ENCODE assay signal across 8 mouse cellular contexts in genomic region chr6:5726237-5726670, GRCm38 (mm10). TPM values are rescaled to one million over a fixed set of nuclear protein-coding genes. Genes with fewer than 3 reads are reported as not detected.
DNase-seq lines count a peak whose midpoint lies in the region; ATAC-seq and TF ChIP-seq lines count a peak whose summit lies in the region.

No protein-coding gene starts in this region.

- no peaks in the 10 kb centered on the region for H3K9me3 ChIP-seq in forebrain, embryonic 12.5 days
- H3K9me3 ChIP-seq in limb, embryonic 10.5 days (replicated peaks), result no peaks in the 10 kb centered on the region

- 1% methylated on average over 10 of the region's 10 CpGs for WGBS in forebrain, embryonic 12.5 days
- 5% methylated on average over 10 of the region's 10 CpGs for WGBS in limb, embryonic 10.5 days
- 7% methylated on average over 10 of the region's 10 CpGs for WGBS in lung, adult 2 months

- 0 out of 2 replicates have a peak, but pooled peaks have one; percentile 21 for ATAC-seq in forebrain, embryonic 12.5 days (ENCODE audit: low FRiP score)

- H3K4me1 ChIP-seq in forebrain, embryonic 12.5 days, result peaks cover 11% of the 10 kb centered on the region
- peaks cover 13% of the 10 kb centered on the region for H3K4me1 ChIP-seq in limb, embryonic 10.5 days
- H3K4me1 ChIP-seq in lung, adult 2 months (ENCODE audit: control insufficient read depth, insufficient read depth, low read length), result no peaks in the 10 kb centered on the region

- no peaks in the 10 kb centered on the region for H3K36me3 ChIP-seq in C2C12 (ENCODE audit: control insufficient read depth, insufficient read depth)
- H3K36me3 ChIP-seq in forebrain, embryonic 12.5 days (replicated peaks), result no peaks in the 10 kb centered on the region
- no peaks in the 10 kb centered on the region for H3K36me3 ChIP-seq in limb, embryonic 10.5 days

- peak overlapping the region; percentile 73 for H3K4me3 ChIP-seq in gastrocnemius, adult 2 months
- H3K4me3 ChIP-seq in C2C12 (ENCODE audit: insufficient read depth, poor library complexity, severe bottlenecking), result peak overlapping the region; percentile 6
- H3K4me3 ChIP-seq in forebrain, embryonic 12.5 days (replicated peaks), result peak overlapping the region; percentile 50
- peak overlapping the region; percentile 62 for H3K4me3 ChIP-seq in limb, embryonic 10.5 days
- H3K4me3 ChIP-seq in lung, adult 2 months (replicated peaks; ENCODE audit: extremely low read depth, low read depth, low read length), result no peak overlapping the region

- DNase-seq in gastrocnemius, adult 2 months, result no peak
- DNase-seq in gastrocnemius, postnatal 10 days, result no peak
- peak; percentile 33 for DNase-seq in limb, embryonic 10.5 days (ENCODE audit: low spot score)
- peak; percentile 38 to 47 for DNase-seq in right cerebral cortex, postnatal 10 days (ENCODE audit: low spot score in 2 of 2)
- DNase-seq in urinary bladder, adult 2 months (ENCODE audit: low spot score), result no peak
- DNase-seq in lung, adult 2 months, result no peak

- H3ac ChIP-seq in C2C12 (ENCODE audit: control insufficient read depth, insufficient read length, low read depth), result peak overlapping the region; percentile 22

- H3K4me2 ChIP-seq in forebrain, embryonic 12.5 days, result peak overlapping the region; percentile 84

- TF ChIP-seq CTCF in gastrocnemius, adult 2 months (IDR thresholded peaks at IDR 0.05), result no peak
- TF ChIP-seq CTCF in C2C12 (IDR thresholded peaks at IDR 0.05; ENCODE audit: control insufficient read depth, insufficient read depth, insufficient read length), result no peak
- TF ChIP-seq CTCF in lung, adult 2 months (IDR thresholded peaks at IDR 0.05; ENCODE audit: insufficient read depth, low read length), result no peak

- no peaks in the 10 kb centered on the region for H3K79me3 ChIP-seq in C2C12 (ENCODE audit: low read depth)

- H3K27ac ChIP-seq in gastrocnemius, adult 2 months, result no peak overlapping the region
- H3K27ac ChIP-seq in forebrain, embryonic 12.5 days, result no peak overlapping the region
- H3K27ac ChIP-seq in limb, embryonic 10.5 days, result peak overlapping the region; percentile 61; the same call in 1 of the 2 replicates

- intact Hi-C loops in gastrocnemius, adult 2 months (cut with DNase I), result no loop called here

- H3K9ac ChIP-seq in forebrain, embryonic 12.5 days, result peak overlapping the region; percentile 50; the same call in 1 of the 2 replicates

- H3K27me3 ChIP-seq in C2C12 (ENCODE audit: control insufficient read depth, insufficient read depth, insufficient read length), result peaks cover 4% of the 10 kb centered on the region
- 0 out of 2 replicates have a peak, but pooled peaks cover 11% of the 10 kb centered on the region for H3K27me3 ChIP-seq in forebrain, embryonic 12.5 days
- H3K27me3 ChIP-seq in limb, embryonic 10.5 days (ENCODE audit: low read depth, poor library complexity, severe bottlenecking), result peaks cover 28% of the 10 kb centered on the region

- H3K79me2 ChIP-seq in C2C12 (ENCODE audit: control insufficient read depth, insufficient read depth), result no peaks in the 10 kb centered on the region

- TF ChIP-seq POLR2A in lung, adult 2 months (IDR thresholded peaks at IDR 0.05; ENCODE audit: borderline replicate concordance, extremely low read depth, low read depth, low read length), result no peak

TF ChIP-seq in C2C12, 6 proteins besides CTCF, POLR2A, EP300 and RAD21:
- TF ChIP-seq CEBPB (IDR thresholded peaks at IDR 0.05; ENCODE audit: low read depth), result no peak
- TF ChIP-seq FOSL1 (IDR thresholded peaks at IDR 0.05; ENCODE audit: insufficient read depth, low read length, poor library complexity, severe bottlenecking), result no peak
- no peak for TF ChIP-seq MYOG (IDR thresholded peaks at IDR 0.05; ENCODE audit: control insufficient read depth, extremely low read depth, insufficient read length)
- no peak for TF ChIP-seq MYOD1 (IDR thresholded peaks at IDR 0.05; ENCODE audit: control insufficient read depth, insufficient read length, low read depth)
- TF ChIP-seq USF1 (IDR thresholded peaks at IDR 0.05; ENCODE audit: low read depth), result no peak
- no peak for TF ChIP-seq MAX (IDR thresholded peaks at IDR 0.05)
TF ChIP-seq in C2C12: peak in this region for 0.

RNA-seq across cellular contexts. Expression of gene Dync1i1, which starts 0.8 kb away (rescaled TPM):
- total RNA-seq in gastrocnemius, adult 2 months (2021), result under 1 TPM; 0.20 to 0.56 TPM
- total RNA-seq in gastrocnemius, postnatal 10 days (2021), result 1 to 10 TPM; 2.1 to 2.6 TPM
- polyA plus RNA-seq in C2C12 (2012; fragmentation: generic; extraction: Trizol), result 0.26 TPM
- polyA plus RNA-seq in forebrain, embryonic 12.5 days (2016; fragmentation: Nextera tagmentation; extraction: Ambion mirVana), result 5.0 and 5.4 TPM in 2 replicates
- 5.6 and 5.8 TPM in 2 replicates for polyA plus RNA-seq in limb, embryonic 10.5 days (2016; fragmentation: Nextera tagmentation; extraction: Ambion mirVana)
- polyA plus RNA-seq in urinary bladder, adult 2 months (2012; rRNA removed), result 0.25 and 0.34 TPM in 2 replicates
- polyA plus RNA-seq in lung, adult 2 months (2012; rRNA removed), result 0.20 and 0.60 TPM in 2 replicates

Comparison
In these comparisons a context has a peak if more than half of its experiments do, and no peak if none do; other contexts are left out.
1. DNase-seq: peak in limb, embryonic 10.5 days (single experiment) and right cerebral cortex, postnatal 10 days (2 of 2); none in gastrocnemius, adult 2 months (single experiment), gastrocnemius, postnatal 10 days (single experiment), urinary bladder, adult 2 months (single experiment) and lung, adult 2 months (single experiment).